Mouse (Mus musculus) liver, embryonic 14.5 days (tissue): Measurements from ENCODE around the gene Pafah1b3. TPM values are rescaled to one million over a fixed set of nuclear protein-coding genes. Genes with fewer than 3 reads are reported as not detected.

Source experiments
- ATAC-seq: fragments of 200-750 bp; cut with Nextera tagmentation; 2 replicates; pipeline ENCODE4 v1.8.0; 2017; ENCODE audit warnings: moderate number of reproducible peaks, mild to moderate bottlenecking, moderate library complexity; ENCODE audit not compliant: insufficient read depth
- DNase-seq, 3 experiments: peaks; one replicate each; pipeline ENCODE4 v3.0.0-alpha.2; 2012 to 2013; ENCODE audit warnings: low read depth in 3 of 3, low spot score in 3 of 3
- H3K27ac ChIP-seq: fragments of 300-500 bp; sonication (generic); 2 replicates; pipeline ENCODE4 v1.5.1; 2014; ENCODE audit warnings: moderate library complexity, mild to moderate bottlenecking, control low read depth, inconsistent platforms
- H3K27me3 ChIP-seq: fragments of 300-500 bp; sonication (generic); 2 replicates; pipeline ENCODE4 v1.6.1; 2014; ENCODE audit warnings: mild to moderate bottlenecking, low read length, moderate library complexity; ENCODE audit not compliant: control insufficient read depth, insufficient read depth
- H3K36me3 ChIP-seq: fragments of 300-500 bp; sonication (generic); replicated peaks from 2 replicates; pipeline ENCODE4 v1.6.1; 2014; ENCODE audit warnings: low read depth; ENCODE audit not compliant: control insufficient read depth, insufficient read depth
- H3K4me1 ChIP-seq, 2 experiments: fragments of 200-500 bp in 1 of 2; fragments of 300-500 bp in 1 of 2; sonication (generic) in 1 of 2; replicated peaks; 2 replicates each; pipeline ENCODE4 v1.6.1; 2012 to 2014; ENCODE audit warnings: antibody characterized with exemption in 1 of 2, inconsistent platforms in 1 of 2, low read length in 1 of 2; ENCODE audit not compliant: control insufficient read depth in 2 of 2, insufficient read depth in 2 of 2
- H3K4me2 ChIP-seq: fragments of 300-500 bp; sonication (generic); 2 replicates; pipeline ENCODE4 v1.6.1; 2014; ENCODE audit warnings: low read depth, mild to moderate bottlenecking, control low read depth, moderate library complexity
- H3K4me3 ChIP-seq, 2 experiments: fragments of 200-500 bp in 1 of 2; fragments of 300-500 bp in 1 of 2; sonication (generic) in 1 of 2; 2 replicates each; pipeline ENCODE4 v1.5.1; 2012 to 2014; ENCODE audit warnings: low read depth in 2 of 2, low read length in 2 of 2, mild to moderate bottlenecking in 2 of 2, control low read depth in 1 of 2, inconsistent platforms in 1 of 2, moderate library complexity in 1 of 2; ENCODE audit not compliant: insufficient read depth in 1 of 2
- H3K9ac ChIP-seq: fragments of 300-500 bp; sonication (generic); replicated peaks from 2 replicates; pipeline ENCODE4 v1.6.1; 2014; ENCODE audit warnings: mild to moderate bottlenecking, control low read depth, moderate library complexity
- H3K9me3 ChIP-seq: fragments of 300-500 bp; sonication (generic); 2 replicates; pipeline ENCODE4 v1.6.1; 2016; ENCODE audit warnings: low read length, mixed read lengths; ENCODE audit not compliant: control insufficient read depth
- CTCF ChIP-seq: IDR thresholded peaks from 2 replicates; pipeline ENCODE4 v1.5.1; 2016; ENCODE audit warnings: antibody characterized with exemption, low read depth, control low read depth
- EP300 ChIP-seq: IDR thresholded peaks from 2 replicates; pipeline ENCODE4 v1.6.1; 2016; ENCODE audit warnings: antibody characterized with exemption, low read depth
- WGBS: fragments of 180-500 bp; shearing (Covaris S2); extraction: QIAGEN DNeasy Blood & Tissue Kit; methylation state at CpG from one replicate; pipeline ENCODE4 v1.1.7; 2014; ENCODE audit not compliant: insufficient replicate concordance; 5-methylcytosine and 5-hydroxymethylcytosine counted together
- polyA plus RNA-seq, 2 experiments: library from polyadenylated mRNA; depleted of rRNA in 1 of 2; stranded (reverse) in 1 of 2; unstranded in 1 of 2; fragments of >200 nt; fragmentation: Nextera tagmentation in 1 of 2; extraction: Ambion mirVana in 1 of 2; gene quantifications; 2 replicates each; pipeline versions ENCODE4 v1.2.1 to v1.2.3; 2012 to 2014

The Pafah1b3 gene
- polyA plus RNA-seq, 2 experiments: 24.3 to 26.2 TPM

DNA sequence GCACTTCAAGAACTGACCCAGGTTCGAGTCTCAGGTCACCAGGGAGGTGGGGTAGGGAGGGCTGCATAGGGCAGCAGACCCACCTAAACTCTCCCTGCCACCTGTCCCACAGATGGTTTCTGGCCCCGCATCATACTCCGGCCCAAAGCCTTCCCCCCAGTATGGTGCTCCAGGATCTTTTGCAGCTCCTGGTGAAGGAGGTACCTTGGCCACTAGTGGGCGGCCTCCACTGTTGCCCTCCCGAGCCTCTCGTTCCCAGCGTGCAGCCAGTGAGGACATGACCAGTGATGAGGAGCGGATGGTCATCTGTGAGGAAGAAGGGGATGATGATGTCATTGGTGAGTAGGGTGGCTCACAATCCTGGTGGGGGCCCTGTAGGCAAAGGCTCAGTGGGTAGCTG lies 10.8 kb downstream of the Pafah1b3 start:
- Histone ChIP-seq H3K9me3 (no peaks in the 10 kb centered on the region), H3K4me3 (no peak overlapping the region), H3K9ac (no peak overlapping the region), H3K27me3 (no peaks in the 10 kb centered on the region), H3K27ac (no peak overlapping the region), H3K4me1 (peaks cover 10 to 16% of the 10 kb centered on the region in 2 experiments), H3K4me2 (no peak overlapping the region), H3K36me3 (peaks cover 66% of the 10 kb centered on the region)
- TF ChIP-seq CTCF (peak; percentile 45), EP300 (no peak)
- ATAC-seq (no peak), DNase-seq (no peak)
- 81% methylated on average over 8 of the region's 8 CpGs for WGBS

- 91% methylated on average over 20 of the region's 20 CpGs for WGBS
- H3K4me3 ChIP-seq: no peak overlapping the region
- H3K4me2 ChIP-seq: no peak overlapping the region
- ATAC-seq (no peak), DNase-seq (no peak)
- no peak for TF ChIP-seq CTCF
- no peak for TF ChIP-seq EP300
- peaks cover 59% of the 10 kb centered on the region for H3K36me3 ChIP-seq
- H3K4me1 ChIP-seq: peaks cover 19 to 26% of the 10 kb centered on the region in 2 experiments
- H3K27ac ChIP-seq: no peak overlapping the region
- no peak overlapping the region for H3K9ac ChIP-seq
- H3K27me3 ChIP-seq: no peaks in the 10 kb centered on the region
- H3K9me3 ChIP-seq: no peaks in the 10 kb centered on the region
Measured at GRCm38 (mm10) chr7:25285511-25286238, 12.1 kb downstream of the Pafah1b3 start.

GRCm38 (mm10) chr7:25284766-25285165 lies 13.0 kb downstream of the Pafah1b3 start:
- peaks cover 28 to 35% of the 10 kb centered on the region in 2 experiments for H3K4me1 ChIP-seq
- WGBS: 78% methylated on average over 5 of the region's 5 CpGs
- no peak for DNase-seq
- H3K27ac ChIP-seq: no peak overlapping the region
- no peak for ATAC-seq
- TF ChIP-seq CTCF (no peak), EP300 (no peak)
- H3K9me3 ChIP-seq: no peaks in the 10 kb centered on the region
- H3K4me2 ChIP-seq: no peak overlapping the region
- H3K4me3 ChIP-seq: no peak overlapping the region
- H3K27me3 ChIP-seq: no peaks in the 10 kb centered on the region
- no peak overlapping the region for H3K9ac ChIP-seq
- H3K36me3 ChIP-seq: peaks cover 50% of the 10 kb centered on the region

DNA sequence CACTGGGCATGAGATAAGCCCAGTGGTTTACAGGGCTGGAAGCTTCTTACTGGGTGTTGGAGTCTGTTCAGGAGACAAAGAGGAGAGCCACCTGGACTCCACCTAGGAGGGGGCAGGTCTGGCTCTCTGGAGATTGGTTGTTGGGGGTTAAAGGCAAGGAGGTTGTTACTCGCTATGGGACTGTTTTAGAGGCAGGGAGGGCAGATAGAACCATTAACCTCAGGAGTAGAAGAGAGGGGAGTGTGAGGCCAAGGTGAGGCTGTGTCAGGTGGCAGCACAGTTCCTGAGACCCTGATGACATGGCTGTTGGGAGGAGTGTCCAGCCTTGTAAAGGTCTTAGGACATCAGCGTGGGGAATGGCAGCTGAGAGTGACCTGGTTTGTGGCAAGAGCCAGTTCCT lies 13.6 kb downstream of the Pafah1b3 start:
- no peak for ATAC-seq

GRCm38 (mm10) chr7:25283637-25284036 lies 14.1 kb downstream of the Pafah1b3 start:
- Histone ChIP-seq H3K27ac (peak overlapping the region; percentile 6; the same call in 1 of the 2 replicates), H3K9ac (peak overlapping the region; percentile 77), H3K4me1 (peaks cover 33 to 38% of the 10 kb centered on the region in 2 experiments), H3K9me3 (no peaks in the 10 kb centered on the region), H3K4me2 (peak overlapping the region; percentile 99), H3K27me3 (no peaks in the 10 kb centered on the region), H3K4me3 (peak overlapping the region; percentile 71 to 76), H3K36me3 (peaks cover 38% of the 10 kb centered on the region)
- ATAC-seq (no peak), DNase-seq (no peak)
- WGBS: 12% methylated on average over 5 of the region's 5 CpGs
- TF ChIP-seq CTCF: no peak
- no peak for TF ChIP-seq EP300

More for the DNA sequence above, 13.6 kb downstream of the Pafah1b3 start:
- no peak overlapping the region for H3K27ac ChIP-seq
- no peaks in the 10 kb centered on the region for H3K27me3 ChIP-seq
- no peaks in the 10 kb centered on the region for H3K9me3 ChIP-seq
- H3K9ac ChIP-seq: no peak overlapping the region
- H3K36me3 ChIP-seq: peaks cover 44% of the 10 kb centered on the region
- WGBS: 42% methylated on average over 2 of the region's 2 CpGs
- no peak overlapping the region; a peak in 1 of 4 replicates for H3K4me3 ChIP-seq
- no peak for DNase-seq
- peak overlapping the region; percentile 99 for H3K4me2 ChIP-seq
- TF ChIP-seq EP300 (no peak), CTCF (no peak)
- peaks cover 33 to 38% of the 10 kb centered on the region in 2 experiments for H3K4me1 ChIP-seq
